Mouse (Mus musculus) neural tube, embryonic 14.5 days (tissue): ENCODE results near the gene Pin1rt1. TPM values are rescaled to one million over a fixed set of nuclear protein-coding genes. Genes with fewer than 3 reads are reported as not detected.

ENCODE experiments used
- ATAC-seq: fragments of 200-750 bp; cut with Nextera tagmentation; 2 replicates; pipeline ENCODE4 v1.8.0; 2017; ENCODE audit warnings: low read depth, mild to moderate bottlenecking, moderate TSS enrichment, moderate library complexity
- H3K27ac ChIP-seq: fragments of 300-500 bp; sonication (generic); 2 replicates; pipeline ENCODE4 v1.5.1; 2014; ENCODE audit warnings: low read depth, mild to moderate bottlenecking, control low read depth, low read length, moderate library complexity, mixed read lengths
- H3K27me3 ChIP-seq: fragments of 300-500 bp; sonication (generic); 2 replicates; pipeline ENCODE4 v1.6.1; 2014; ENCODE audit warnings: low read length; ENCODE audit not compliant: control insufficient read depth, insufficient read depth
- H3K36me3 ChIP-seq: fragments of 300-500 bp; sonication (generic); 2 replicates; pipeline ENCODE4 v1.6.1; 2014; ENCODE audit warnings: low read length, mixed read lengths; ENCODE audit not compliant: control insufficient read depth, insufficient read depth
- H3K4me1 ChIP-seq: fragments of 300-500 bp; sonication (generic); 2 replicates; pipeline ENCODE4 v1.6.1; 2014; ENCODE audit warnings: low read length; ENCODE audit not compliant: control insufficient read depth, insufficient read depth
- H3K4me2 ChIP-seq: fragments of 300-500 bp; sonication (generic); 2 replicates; pipeline ENCODE4 v1.6.1; 2014; ENCODE audit warnings: mild to moderate bottlenecking, low read depth, low read length, control low read depth
- H3K4me3 ChIP-seq: fragments of 300-500 bp; sonication (generic); 2 replicates; pipeline ENCODE4 v1.5.1; 2014; ENCODE audit warnings: low read depth, low read length, control low read depth, mixed read lengths
- H3K9ac ChIP-seq: fragments of 300-500 bp; sonication (generic); replicated peaks from 2 replicates; pipeline ENCODE4 v1.6.1; 2014; ENCODE audit warnings: low read depth, mild to moderate bottlenecking, control low read depth, low read length, mixed read lengths
- H3K9me3 ChIP-seq: fragments of 300-500 bp; sonication (generic); 2 replicates; pipeline ENCODE4 v1.6.1; 2016; ENCODE audit warnings: low read length; ENCODE audit not compliant: control insufficient read depth
- WGBS: fragments of 180-500 bp; shearing (Covaris S2); extraction: QIAGEN DNeasy Blood & Tissue Kit; methylation state at CpG from one replicate; pipeline ENCODE4 v1.1.7; 2014; 5-methylcytosine and 5-hydroxymethylcytosine counted together
- polyA plus RNA-seq: library from polyadenylated mRNA; unstranded; fragments of >200 nt; fragmentation: Nextera tagmentation; extraction: Ambion mirVana; gene quantifications from 2 replicates; pipeline ENCODE4 v1.2.1, GENCODE M21; 2014

The Pin1rt1 gene
- polyA plus RNA-seq, 1 experiment from 2014 or later = 0.29 TPM

DNA sequence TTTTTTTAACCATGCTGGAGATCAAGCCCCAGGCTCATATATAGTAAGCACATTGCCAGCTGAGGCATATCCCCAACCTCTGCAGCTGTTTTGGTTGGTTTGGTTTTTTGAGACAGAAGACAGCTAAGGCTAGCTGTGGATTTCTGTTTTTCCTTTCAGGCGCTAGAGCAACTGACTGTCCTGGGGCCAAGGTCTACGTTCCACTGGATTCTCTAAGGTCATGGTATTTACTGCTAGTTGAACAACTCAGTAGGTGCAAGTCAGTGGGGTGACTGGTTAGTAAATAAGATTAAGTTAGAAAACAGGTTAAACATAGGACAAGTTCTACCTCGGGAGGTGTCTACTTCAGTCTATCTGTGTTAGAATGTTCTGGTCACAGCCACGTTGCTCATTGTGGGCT lies 31.4 kb downstream of the Pin1rt1 start:
- H3K4me1 ChIP-seq = no peaks in the 10 kb centered on the region
- no peaks in the 10 kb centered on the region for H3K9me3 ChIP-seq
- no peak overlapping the region for H3K9ac ChIP-seq
- no peak for ATAC-seq
- no peaks in the 10 kb centered on the region for H3K27me3 ChIP-seq
- H3K4me3 ChIP-seq = no peak overlapping the region
- no peak overlapping the region for H3K27ac ChIP-seq
- 96% methylated on average over 4 of the region's 4 CpGs for WGBS
- H3K36me3 ChIP-seq = peaks cover 10% of the 10 kb centered on the region
- H3K4me2 ChIP-seq = no peak overlapping the region

DNA sequence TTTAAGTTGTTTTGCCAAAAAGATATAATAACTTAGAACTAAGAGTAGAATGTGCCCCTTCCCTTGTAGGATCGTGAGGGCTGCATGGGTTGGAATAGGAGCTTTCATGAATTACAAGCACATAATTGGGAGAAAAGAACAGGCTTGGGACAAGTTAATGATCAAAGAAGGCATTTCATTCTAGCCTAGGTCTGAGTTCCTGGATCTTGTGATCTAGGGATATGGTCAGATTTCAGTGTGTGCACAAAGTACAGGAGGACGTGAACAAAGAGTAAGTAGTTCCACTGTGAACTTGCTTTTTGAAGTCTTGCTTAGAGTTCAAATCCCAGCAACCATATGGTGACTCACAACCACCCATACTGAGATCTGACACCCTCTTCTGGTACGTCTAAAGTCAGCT lies 38.9 kb downstream of the Pin1rt1 start:
- no peaks in the 10 kb centered on the region for H3K4me1 ChIP-seq
- no peak overlapping the region for H3K9ac ChIP-seq
- H3K27me3 ChIP-seq = no peaks in the 10 kb centered on the region
- H3K4me3 ChIP-seq = no peak overlapping the region
- ATAC-seq = no peak
- H3K36me3 ChIP-seq = peaks cover 6% of the 10 kb centered on the region; the same call in 1 of the 2 replicates
- no peaks in the 10 kb centered on the region for H3K9me3 ChIP-seq
- no peak overlapping the region for H3K4me2 ChIP-seq
- 88% methylated on average over 3 of the region's 3 CpGs for WGBS
- H3K27ac ChIP-seq = no peak overlapping the region

DNA sequence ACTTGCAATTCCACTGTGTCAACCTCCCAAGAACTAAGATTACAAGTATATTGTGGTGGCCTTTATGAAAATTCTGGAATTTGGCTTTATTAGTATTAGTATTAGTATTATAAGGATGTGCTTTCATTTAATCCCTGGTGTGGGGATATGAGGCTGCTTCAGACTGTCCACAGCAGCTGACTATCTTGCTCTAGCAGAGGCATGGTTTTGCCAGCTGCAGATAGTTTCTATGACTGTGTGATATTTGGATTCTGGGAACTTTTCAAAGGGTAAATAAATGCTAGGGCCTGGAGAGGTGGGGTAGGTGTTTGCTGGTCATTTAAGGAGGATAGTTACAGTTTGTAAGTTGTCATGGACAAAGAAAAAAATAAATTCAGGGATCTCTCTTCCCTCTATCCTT lies 44.5 kb downstream of the Pin1rt1 start:
- no peaks in the 10 kb centered on the region for H3K4me1 ChIP-seq
- H3K27ac ChIP-seq = no peak overlapping the region
- no peaks in the 10 kb centered on the region for H3K9me3 ChIP-seq
- no peak overlapping the region for H3K4me3 ChIP-seq
- H3K27me3 ChIP-seq = no peaks in the 10 kb centered on the region
- H3K36me3 ChIP-seq = no peaks in the 10 kb centered on the region; the same call in 1 of the 2 replicates
- ATAC-seq = no peak
- H3K4me2 ChIP-seq = no peak overlapping the region
- H3K9ac ChIP-seq = no peak overlapping the region

DNA sequence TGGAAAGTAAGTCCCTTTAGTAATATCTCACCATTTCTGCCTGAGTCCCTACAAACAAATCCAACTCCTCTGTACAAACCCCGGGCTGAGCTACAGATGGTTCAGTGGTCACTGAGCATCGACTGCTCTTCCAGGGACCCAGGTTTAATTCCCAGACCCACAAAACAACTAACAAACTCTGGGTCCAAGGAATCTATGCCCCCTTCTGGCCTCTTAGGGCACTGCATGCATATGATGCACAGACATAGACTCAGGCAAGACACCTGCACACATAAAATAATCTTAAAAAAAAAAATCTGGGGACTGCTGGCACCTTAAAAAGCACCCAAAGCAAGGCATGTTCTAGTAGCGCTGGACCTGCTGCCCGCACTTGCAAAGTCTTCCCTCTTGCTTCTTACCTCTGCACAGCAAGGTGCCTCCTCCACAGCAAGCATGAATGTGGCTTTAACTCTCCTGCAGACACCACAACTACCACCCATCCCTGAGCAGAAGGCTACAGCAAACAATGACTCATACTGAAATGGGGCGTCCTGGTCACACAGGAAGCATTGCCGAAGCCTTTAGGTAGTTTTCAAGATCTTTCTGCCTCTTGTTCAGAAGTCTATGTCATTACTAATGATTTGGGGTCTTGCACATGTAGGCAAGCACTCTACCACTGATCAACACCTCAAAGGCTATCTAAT lies 46.9 kb downstream of the Pin1rt1 start:
- Histone ChIP-seq H3K4me3 (no peak overlapping the region), H3K9me3 (no peaks in the 10 kb centered on the region), H3K27me3 (no peaks in the 10 kb centered on the region), H3K36me3 (peaks cover 8% of the 10 kb centered on the region), H3K27ac (no peak overlapping the region), H3K4me1 (no peaks in the 10 kb centered on the region), H3K9ac (no peak overlapping the region), H3K4me2 (no peak overlapping the region)
- WGBS = 87% methylated on average over 6 of the region's 6 CpGs
- no peak for ATAC-seq

Other genes starting within 250 kb of the Pin1rt1 start
- 11.8 and 14.8 TPM in 2 replicates for gene Hipk3, start 221.9 kb downstream of the Pin1rt1 start, polyA plus RNA-seq
- gene Cstf3, start 125.9 kb downstream of the Pin1rt1 start, polyA plus RNA-seq = 104 and 105 TPM in 2 replicates
- gene Tcp11l1, start 4.2 kb downstream of the Pin1rt1 start, polyA plus RNA-seq = 65.2 and 75.8 TPM in 2 replicates
- gene Depdc7, start 26.5 kb upstream of the Pin1rt1 start, polyA plus RNA-seq = 0.70 and 1.2 TPM in 2 replicates
- gene Qser1, start 100.4 kb upstream of the Pin1rt1 start, polyA plus RNA-seq = 10.4 and 12.4 TPM in 2 replicates
- gene Prrg4, start 133.5 kb upstream of the Pin1rt1 start, polyA plus RNA-seq = 0.35 and 0.60 TPM in 2 replicates
- gene Ccdc73, start 151.4 kb upstream of the Pin1rt1 start, polyA plus RNA-seq = 7.5 and 9.7 TPM in 2 replicates